Mouse (Mus musculus) kidney, embryonic 14.5 days (tissue): ENCODE results near the gene OR5BS1P. TPM values are rescaled to one million over a fixed set of nuclear protein-coding genes. Genes with fewer than 3 reads are reported as not detected.

ENCODE experiments used
- ATAC-seq: fragments of 200-750 bp; cut with Nextera tagmentation; 2 replicates; pipeline ENCODE4 v1.8.0; 2017; ENCODE audit warnings: moderate number of reproducible peaks, mild to moderate bottlenecking, moderate TSS enrichment, moderate library complexity; ENCODE audit not compliant: low FRiP score, low TSS enrichment
- H3K27ac ChIP-seq: fragments of 300-500 bp; sonication (generic); 2 replicates; pipeline ENCODE4 v1.5.1; 2014; ENCODE audit warnings: low read depth, mild to moderate bottlenecking, low read length, moderate library complexity, mixed read lengths
- H3K27me3 ChIP-seq: fragments of 300-500 bp; sonication (generic); 2 replicates; pipeline ENCODE4 v1.6.1; 2014; ENCODE audit warnings: mild to moderate bottlenecking, low read length; ENCODE audit not compliant: control insufficient read depth, insufficient read depth
- H3K36me3 ChIP-seq: fragments of 300-500 bp; sonication (generic); 2 replicates; pipeline ENCODE4 v1.6.1; 2014; ENCODE audit warnings: low read length, mixed read lengths; ENCODE audit not compliant: control insufficient read depth, insufficient read depth
- H3K4me1 ChIP-seq: fragments of 300-500 bp; sonication (generic); 2 replicates; pipeline ENCODE4 v1.6.1; 2014; ENCODE audit warnings: low read length, mixed read lengths; ENCODE audit not compliant: control insufficient read depth, insufficient read depth
- H3K4me2 ChIP-seq: fragments of 300-500 bp; sonication (generic); replicated peaks from 2 replicates; pipeline ENCODE4 v1.6.1; 2014; ENCODE audit warnings: low read depth, mild to moderate bottlenecking, low read length
- H3K4me3 ChIP-seq: fragments of 300-500 bp; sonication (generic); 2 replicates; pipeline ENCODE4 v1.5.1; 2014; ENCODE audit warnings: mild to moderate bottlenecking, low read length
- H3K9ac ChIP-seq: fragments of 300-500 bp; sonication (generic); 2 replicates; pipeline ENCODE4 v1.6.1; 2014; ENCODE audit warnings: low read depth, mild to moderate bottlenecking, low read length, moderate library complexity
- H3K9me3 ChIP-seq: fragments of 300-500 bp; sonication (generic); 2 replicates; pipeline ENCODE4 v1.6.1; 2016; ENCODE audit warnings: low read length; ENCODE audit not compliant: control insufficient read depth
- WGBS: fragments of 180-500 bp; shearing (Covaris S2); extraction: QIAGEN DNeasy Blood & Tissue Kit; methylation state at CpG from one replicate; pipeline ENCODE4 v1.1.7; 2014; 5-methylcytosine and 5-hydroxymethylcytosine counted together
- polyA plus RNA-seq: library from polyadenylated mRNA; unstranded; fragments of >200 nt; fragmentation: Nextera tagmentation; extraction: Ambion mirVana; gene quantifications from 2 replicates; pipeline ENCODE4 v1.2.1, GENCODE M21; 2014

The OR5BS1P gene
- polyA plus RNA-seq, 1 experiment from 2014 or later, result not detected

DNA sequence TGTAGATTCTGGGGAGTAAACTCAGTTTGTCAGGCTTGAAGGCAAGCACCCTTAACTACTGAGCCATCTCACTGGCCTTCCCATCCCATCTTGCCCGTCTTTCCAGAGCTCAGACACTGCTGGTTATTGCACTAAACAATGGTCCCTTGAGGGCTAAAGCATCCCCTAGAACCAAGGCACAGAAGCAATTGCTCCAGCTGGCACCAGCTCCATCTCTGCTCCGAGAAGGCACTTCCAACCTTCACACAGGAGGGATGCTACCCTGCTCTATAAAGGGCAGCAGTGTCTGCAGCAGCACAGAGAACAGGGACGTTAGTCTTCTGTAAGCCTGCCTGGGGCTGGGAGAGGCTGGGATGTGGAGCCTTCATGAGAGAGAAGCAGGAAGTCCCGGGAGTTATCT lies 22.4 kb downstream of the OR5BS1P start, which contains the start of gene Olfr279:
Olfr279 (plus strand) TSS at position 301 of the 400 bp plus-strand sequence.
- Histone ChIP-seq H3K9me3 (peaks cover 7% of the 10 kb centered on the region; the same call in 1 of the 2 replicates), H3K36me3 (no peaks in the 10 kb centered on the region), H3K27ac (no peak within 1 kb of the TSS), H3K4me1 (no peaks in the 10 kb centered on the region), H3K9ac (no peak within 1 kb of the TSS), H3K4me3 (no peak within 1 kb of the TSS), H3K4me2 (no peak within 1 kb of the TSS), H3K27me3 (no peaks in the 10 kb centered on the region)
- WGBS, result 65% methylated on average over 4 of the region's 4 CpGs
- ATAC-seq, result no peak

DNA sequence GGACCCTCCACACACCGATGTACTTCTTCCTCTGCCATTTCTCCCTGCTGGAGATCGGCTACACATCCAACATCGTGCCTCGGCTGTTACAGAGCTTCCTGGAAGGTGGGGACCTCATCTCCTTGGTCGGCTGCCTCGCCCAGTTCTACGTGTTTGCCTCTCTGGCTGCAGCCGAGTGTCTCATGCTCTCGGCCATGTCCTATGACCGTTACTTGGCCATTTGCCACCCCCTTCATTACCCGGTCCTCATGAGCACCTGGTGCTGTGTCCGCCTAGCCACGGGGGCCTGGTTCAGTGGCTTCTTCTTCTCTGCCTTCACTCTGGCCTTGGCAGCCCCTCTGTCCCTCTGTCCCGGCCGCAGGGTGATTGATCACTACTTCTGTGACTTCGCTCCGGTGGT lies 27.9 kb downstream of the OR5BS1P start:
- Histone ChIP-seq H3K9me3 (no peaks in the 10 kb centered on the region), H3K4me3 (no peak overlapping the region), H3K27ac (no peak overlapping the region), H3K4me1 (no peaks in the 10 kb centered on the region), H3K27me3 (no peaks in the 10 kb centered on the region), H3K9ac (no peak overlapping the region), H3K4me2 (no peak overlapping the region), H3K36me3 (no peaks in the 10 kb centered on the region)
- 86% methylated on average over 17 of the region's 17 CpGs for WGBS
- ATAC-seq, result no peak

DNA sequence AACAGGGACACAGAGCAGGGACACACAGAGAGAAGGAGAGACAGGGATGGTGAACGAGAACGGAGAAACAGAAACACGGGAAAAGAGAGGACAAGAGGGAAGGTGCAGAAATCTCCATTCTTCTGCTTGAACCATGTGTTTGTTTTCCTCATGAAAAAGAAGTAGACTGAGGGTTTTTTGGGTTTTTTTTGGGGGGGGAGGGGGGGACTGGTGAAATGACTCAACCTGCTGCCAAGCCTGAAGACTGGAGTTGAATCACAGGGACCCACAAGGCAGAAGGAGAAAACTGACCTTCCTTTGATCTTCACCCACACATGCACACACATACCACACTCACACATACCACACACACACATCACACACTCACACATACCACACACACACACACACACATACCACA lies 33.6 kb downstream of the OR5BS1P start:
- Histone ChIP-seq H3K9ac (no peak overlapping the region), H3K9me3 (no peaks in the 10 kb centered on the region), H3K4me1 (no peaks in the 10 kb centered on the region), H3K36me3 (no peaks in the 10 kb centered on the region), H3K27me3 (no peaks in the 10 kb centered on the region), H3K4me3 (no peak overlapping the region), H3K4me2 (no peak overlapping the region), H3K27ac (no peak overlapping the region)
- 81% methylated on average over 3 of the region's 3 CpGs for WGBS
- ATAC-seq, result no peak

DNA sequence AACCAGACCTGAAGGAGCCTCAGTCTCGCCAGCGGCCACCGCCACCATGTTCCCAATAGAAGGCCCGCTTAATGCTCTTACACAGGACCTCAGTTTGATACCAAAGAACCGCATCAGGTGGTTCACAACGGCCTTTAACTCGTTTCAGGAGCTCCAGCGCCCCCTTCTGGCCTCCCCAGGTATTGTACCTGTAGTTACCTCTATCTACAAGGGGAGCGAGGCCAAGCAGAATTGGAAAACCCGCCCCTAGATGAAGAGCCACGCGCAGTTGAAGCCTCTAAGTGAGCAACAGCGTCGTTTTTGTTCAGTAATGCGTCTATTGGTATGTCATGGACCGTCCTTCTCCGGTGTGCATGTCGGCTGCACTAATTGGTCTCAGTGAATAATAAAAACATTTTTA lies 34.8 kb downstream of the OR5BS1P start:
- H3K4me2 ChIP-seq, result no peak overlapping the region

DNA sequence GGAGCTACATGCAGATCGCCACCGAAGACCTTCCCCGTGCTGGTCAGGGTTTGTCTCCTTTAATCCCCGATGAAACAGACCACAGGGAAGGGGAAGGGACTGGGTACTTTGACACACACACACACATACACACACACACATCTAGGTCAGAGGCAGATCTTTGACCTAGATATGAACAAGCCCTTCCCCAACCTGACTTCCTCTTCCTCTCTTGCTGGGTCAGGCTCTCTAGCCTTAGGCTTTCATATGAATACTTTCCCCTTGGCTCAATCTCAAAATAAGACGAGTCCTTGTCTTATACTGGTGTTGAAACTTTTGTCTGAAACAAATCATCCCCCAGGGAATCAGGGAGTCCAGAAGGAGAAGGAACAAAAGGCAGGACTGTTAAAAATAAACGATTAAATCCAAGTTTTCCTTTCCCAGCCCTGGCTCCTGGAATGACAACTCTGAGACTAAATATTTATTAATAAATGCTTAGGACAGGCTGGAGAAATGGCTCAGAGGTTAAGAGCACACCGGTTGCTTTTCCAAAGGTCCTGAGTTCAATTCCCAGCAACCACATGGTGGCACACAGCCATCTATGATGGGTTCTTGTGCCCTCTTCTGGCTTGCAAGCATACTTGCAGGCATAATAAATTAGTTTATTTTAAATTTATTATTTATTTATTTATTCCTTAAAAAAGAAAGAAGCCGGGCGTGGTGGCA lies 36.7 kb downstream of the OR5BS1P start:
- H3K9me3 ChIP-seq, result no peaks in the 10 kb centered on the region
- H3K9ac ChIP-seq, result no peak overlapping the region
- H3K4me3 ChIP-seq, result no peak overlapping the region
- no peaks in the 10 kb centered on the region for H3K36me3 ChIP-seq
- H3K27me3 ChIP-seq, result no peaks in the 10 kb centered on the region
- no peak overlapping the region for H3K4me2 ChIP-seq
- H3K27ac ChIP-seq, result no peak overlapping the region
- ATAC-seq, result no peak
- WGBS, result 84% methylated on average over 9 of the region's 9 CpGs
- 0 out of 2 replicates have a peak, but pooled peaks cover 2% of the 10 kb centered on the region for H3K4me1 ChIP-seq

More for the DNA sequence above, 34.8 kb downstream of the OR5BS1P start:
- no peak overlapping the region for H3K4me3 ChIP-seq
- no peaks in the 10 kb centered on the region for H3K4me1 ChIP-seq
- H3K27me3 ChIP-seq, result no peaks in the 10 kb centered on the region
- H3K9me3 ChIP-seq, result no peaks in the 10 kb centered on the region
- ATAC-seq, result 0 out of 2 replicates have a peak, but pooled peaks have one; percentile 24
- H3K27ac ChIP-seq, result no peak overlapping the region
- no peak overlapping the region for H3K9ac ChIP-seq
- 13% methylated on average over 18 of the region's 18 CpGs for WGBS
- no peaks in the 10 kb centered on the region for H3K36me3 ChIP-seq

DNA sequence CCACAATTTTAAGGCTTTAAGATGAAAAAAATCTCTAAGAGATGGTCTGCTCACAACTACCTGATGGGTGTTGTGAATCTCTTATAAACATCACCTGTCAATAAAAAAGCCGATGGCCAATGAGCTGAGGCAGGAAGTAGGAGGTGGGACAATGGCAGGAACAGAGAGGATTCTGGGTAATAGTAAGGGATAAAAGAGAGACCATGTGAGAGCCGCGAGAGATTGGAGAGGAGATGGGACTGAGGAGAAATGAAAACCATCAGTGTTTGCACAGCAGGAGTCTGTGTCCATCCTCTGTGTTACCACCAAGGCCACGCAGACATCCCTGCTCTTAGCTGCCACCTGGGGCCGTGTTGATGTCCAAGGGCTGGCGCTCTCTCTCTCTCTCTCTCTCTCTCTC lies 37.6 kb downstream of the OR5BS1P start:
- Histone ChIP-seq H3K4me3 (no peak overlapping the region), H3K27me3 (no peaks in the 10 kb centered on the region), H3K36me3 (no peaks in the 10 kb centered on the region), H3K9me3 (no peaks in the 10 kb centered on the region), H3K9ac (no peak overlapping the region), H3K4me1 (0 out of 2 replicates have a peak, but pooled peaks cover 2% of the 10 kb centered on the region), H3K27ac (no peak overlapping the region), H3K4me2 (no peak overlapping the region)
- 80% methylated on average over 6 of the region's 6 CpGs for WGBS
- no peak for ATAC-seq

DNA sequence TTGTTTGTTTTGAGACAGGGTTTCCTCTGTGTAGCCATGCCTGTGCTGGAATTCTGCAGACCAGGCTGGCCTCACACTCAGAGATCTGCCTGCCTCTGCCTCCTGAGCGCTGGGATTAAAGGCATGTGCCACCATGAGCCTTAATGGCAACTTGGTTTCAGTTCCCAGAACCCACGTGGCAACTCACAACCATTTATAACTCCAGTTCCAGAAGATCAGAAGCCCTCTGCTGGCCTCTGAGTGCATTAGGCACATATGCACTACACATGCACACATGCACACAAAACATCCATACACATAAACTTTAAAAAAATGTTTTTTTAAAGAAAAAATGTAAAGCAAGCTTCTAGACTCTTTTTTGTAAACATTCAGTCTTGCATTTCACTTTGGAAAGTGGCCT lies 39.7 kb downstream of the OR5BS1P start:
- no peak for ATAC-seq
- Histone ChIP-seq H3K27me3 (no peaks in the 10 kb centered on the region), H3K4me1 (0 out of 2 replicates have a peak, but pooled peaks cover 2% of the 10 kb centered on the region), H3K36me3 (no peaks in the 10 kb centered on the region), H3K27ac (no peak overlapping the region), H3K9me3 (no peaks in the 10 kb centered on the region), H3K4me2 (no peak overlapping the region), H3K4me3 (no peak overlapping the region), H3K9ac (no peak overlapping the region)
- 65% methylated on average over 2 of the region's 2 CpGs for WGBS

DNA sequence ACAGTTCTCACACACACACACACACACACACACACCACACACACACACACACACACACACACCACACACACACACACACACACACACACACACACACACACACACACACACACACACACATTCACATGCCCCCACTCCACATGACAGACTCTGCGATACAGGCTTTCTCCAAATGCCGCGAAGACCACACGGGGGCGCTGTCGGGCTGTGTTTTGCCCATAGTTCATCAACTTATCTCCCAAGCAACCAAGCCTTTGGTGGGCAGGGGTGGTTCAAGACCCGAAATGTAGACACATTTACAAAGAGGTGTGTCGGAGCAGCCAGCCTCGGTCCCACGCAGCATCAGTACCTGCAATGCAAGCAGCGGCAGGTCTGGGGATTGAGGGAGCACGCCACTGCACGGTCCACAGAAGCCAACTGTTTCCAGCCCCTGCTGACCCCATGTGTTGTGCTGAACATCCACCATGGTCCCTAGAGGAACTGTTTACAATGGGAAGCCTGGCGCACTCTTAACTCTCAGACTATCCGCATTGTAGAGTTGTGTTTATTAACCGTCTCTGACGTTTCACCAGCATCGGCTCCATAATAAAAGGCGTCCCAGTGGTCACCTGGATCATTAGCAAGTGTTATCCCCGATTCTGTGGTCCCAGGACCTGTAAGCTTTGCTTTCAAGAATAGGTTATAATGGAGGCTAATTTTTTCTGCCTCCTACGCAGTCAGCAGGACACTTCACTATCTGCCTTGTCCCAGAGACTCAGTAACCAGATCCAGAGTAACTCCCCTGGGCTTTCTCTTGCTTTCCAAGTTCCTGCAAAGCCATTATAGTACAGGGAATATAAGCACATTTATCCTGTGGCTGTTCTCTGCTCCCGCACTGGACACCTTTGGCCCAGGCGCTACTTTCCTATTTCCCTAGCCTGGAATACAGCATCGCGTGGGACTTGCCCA lies 41.0 kb downstream of the OR5BS1P start:
- 0 out of 2 replicates have a peak, but pooled peaks cover 2% of the 10 kb centered on the region for H3K4me1 ChIP-seq
- no peak overlapping the region for H3K9ac ChIP-seq
- no peaks in the 10 kb centered on the region for H3K36me3 ChIP-seq
- peak; percentile 58; the same call in 1 of the 2 replicates for ATAC-seq
- WGBS, result 28% methylated on average over 25 of the region's 25 CpGs
- H3K4me3 ChIP-seq, result peak overlapping the region; percentile 18; the same call in 1 of the 2 replicates
- no peaks in the 10 kb centered on the region for H3K27me3 ChIP-seq
- peak overlapping the region; percentile 43 for H3K4me2 ChIP-seq
- H3K27ac ChIP-seq, result no peak overlapping the region
- H3K9me3 ChIP-seq, result no peaks in the 10 kb centered on the region
